Mouse (Mus musculus) erythroblast, embryonic 14.5 days (primary cell): ENCODE data around the gene Wiz.

Experiments used
- GATA1 ChIP-seq: IDR thresholded peaks from 2 replicates; pipeline ENCODE4 v1.6.1; 2012; ENCODE audit warnings: low read length, inconsistent platforms, mixed read lengths
- TAL1 ChIP-seq: IDR thresholded peaks from 3 replicates; pipeline ENCODE4 v1.6.1; 2012; ENCODE audit warnings: low read length, inconsistent platforms, mixed read lengths

GRCm38 (mm10) chr17:32389101-32389659 is at the start of gene Wiz:
- TF ChIP-seq GATA1 (no peak), TAL1 (no peak)
